Mouse (Mus musculus) intestine, embryonic 16.5 days (tissue): ENCODE data around the gene Klhl9. TPM values are rescaled to one million over a fixed set of nuclear protein-coding genes. Genes with fewer than 3 reads are reported as not detected.
"Not testable (repeated sequence)": the region's sequence is repeated elsewhere in the genome, so short reads cannot be mapped to it uniquely, and the experiment has no call there.

ENCODE experiments used
- ATAC-seq: fragments of 200-750 bp; cut with Nextera tagmentation; 2 replicates; pipeline ENCODE4 v1.8.0; 2017; ENCODE audit warnings: moderate TSS enrichment, moderate library complexity
- H3K27ac ChIP-seq: fragments of 300-500 bp; sonication (generic); 2 replicates; pipeline ENCODE4 v1.5.1; 2014; ENCODE audit warnings: mild to moderate bottlenecking, low read length
- H3K27me3 ChIP-seq: fragments of 300-500 bp; sonication (generic); replicated peaks from 2 replicates; pipeline ENCODE4 v1.6.1; 2014; ENCODE audit warnings: low read length, control low read depth, mixed read lengths; ENCODE audit not compliant: control insufficient read depth, insufficient read depth
- H3K36me3 ChIP-seq: fragments of 300-500 bp; sonication (generic); 2 replicates; pipeline ENCODE4 v1.6.1; 2014; ENCODE audit warnings: low read length, control low read depth; ENCODE audit not compliant: control insufficient read depth, insufficient read depth
- H3K4me1 ChIP-seq: fragments of 300-500 bp; sonication (generic); 2 replicates; pipeline ENCODE4 v1.6.1; 2014; ENCODE audit warnings: low read length, control low read depth, mixed read lengths; ENCODE audit not compliant: control insufficient read depth, insufficient read depth
- H3K4me2 ChIP-seq: fragments of 300-500 bp; sonication (generic); 2 replicates; pipeline ENCODE4 v1.6.1; 2014; ENCODE audit warnings: low read depth, low read length, control low read depth
- H3K4me3 ChIP-seq: fragments of 300-500 bp; sonication (generic); 2 replicates; pipeline ENCODE4 v1.5.1; 2014; ENCODE audit warnings: mild to moderate bottlenecking, low read length
- H3K9ac ChIP-seq: fragments of 300-500 bp; sonication (generic); 2 replicates; pipeline ENCODE4 v1.6.1; 2014; ENCODE audit warnings: low read depth, low read length
- H3K9me3 ChIP-seq: fragments of 300-500 bp; sonication (generic); 2 replicates; pipeline ENCODE4 v1.6.1; 2016; ENCODE audit warnings: low read length, control low read depth; ENCODE audit not compliant: control insufficient read depth
- WGBS: fragments of 180-500 bp; shearing (Covaris S2); extraction: QIAGEN DNeasy Blood & Tissue Kit; methylation state at CpG from one replicate; pipeline ENCODE4 v1.1.7; 2014; 5-methylcytosine and 5-hydroxymethylcytosine counted together
- polyA plus RNA-seq: library from polyadenylated mRNA; unstranded; fragments of >200 nt; fragmentation: Nextera tagmentation; extraction: Ambion mirVana; gene quantifications from 2 replicates; pipeline ENCODE4 v1.2.1, GENCODE M21; 2015

Klhl9 gene
- 63.4 and 69.9 TPM in 2 replicates for polyA plus RNA-seq

- no peaks in the 10 kb centered on the region for H3K27me3 ChIP-seq
- peak; percentile 97 for ATAC-seq
- peak within 1 kb of the TSS; percentile 99 for H3K27ac ChIP-seq
- peaks cover 13% of the 10 kb centered on the region for H3K4me1 ChIP-seq
- H3K36me3 ChIP-seq, result peaks cover 4% of the 10 kb centered on the region; the same call in 1 of the 2 replicates
- under 1% methylated on average over 80 of the region's 82 CpGs for WGBS
- no peaks in the 10 kb centered on the region for H3K9me3 ChIP-seq
- H3K9ac ChIP-seq, result peak within 1 kb of the TSS; percentile 100
- H3K4me2 ChIP-seq, result peak within 1 kb of the TSS; percentile 60
- peak within 1 kb of the TSS; percentile 92 for H3K4me3 ChIP-seq
Measured at GRCm38 (mm10) chr4:88721791-88722721, at the start of gene Klhl9, which contains the start of gene Gm26566. Klhl9 (minus strand) TSS chr4:88722465. Gm26566 (plus strand) TSS chr4:88721805.

- not testable (repeated sequence) for ATAC-seq, H3K36me3 ChIP-seq, H3K4me1 ChIP-seq, H3K9me3 ChIP-seq, H3K27me3 ChIP-seq
- WGBS, result 3% methylated on average over 22 of the region's 42 CpGs
- peak overlapping the region; percentile 61; the same call in 1 of the 2 replicates for H3K27ac ChIP-seq
- peak overlapping the region; percentile 54; the same call in 1 of the 2 replicates for H3K9ac ChIP-seq
- H3K4me3 ChIP-seq, result peak overlapping the region; percentile 39
- H3K4me2 ChIP-seq, result peak overlapping the region; percentile 47
Measured at GRCm38 (mm10) chr4:88763384-88764018, 41.2 kb upstream of the Klhl9 start.

- not testable (repeated sequence) for H3K27me3 ChIP-seq, H3K9me3 ChIP-seq, H3K36me3 ChIP-seq, H3K4me3 ChIP-seq, H3K9ac ChIP-seq, H3K27ac ChIP-seq, H3K4me1 ChIP-seq, H3K4me2 ChIP-seq, ATAC-seq
- 65% methylated on average over 8 of the region's 9 CpGs for WGBS
Measured at GRCm38 (mm10) chr4:88762341-88762740, 40.1 kb upstream of the Klhl9 start.

- WGBS, result 57% methylated on average over 6 of the region's 8 CpGs
- H3K4me3 ChIP-seq, ATAC-seq, H3K4me1 ChIP-seq, H3K9me3 ChIP-seq, H3K27me3 ChIP-seq, H3K27ac ChIP-seq, H3K9ac ChIP-seq, H3K4me2 ChIP-seq, H3K36me3 ChIP-seq: not testable (repeated sequence)
Measured at GRCm38 (mm10) chr4:88761776-88762175, 39.5 kb upstream of the Klhl9 start.

- Histone ChIP-seq H3K4me2 (peak overlapping the region; percentile 39), H3K27ac (peak overlapping the region; percentile 51), H3K9ac (peak overlapping the region; percentile 24; the same call in 1 of the 2 replicates), H3K4me3 (peak overlapping the region; percentile 37)
- not testable (repeated sequence) for H3K9me3 ChIP-seq, H3K27me3 ChIP-seq, H3K36me3 ChIP-seq, ATAC-seq, H3K4me1 ChIP-seq
- WGBS, result 0% methylated on average over 21 of the region's 28 CpGs
Measured at GRCm38 (mm10) chr4:88760431-88760830, 38.2 kb upstream of the Klhl9 start.

GRCm38 (mm10) chr4:88759610-88760268, 37.5 kb upstream of the Klhl9 start, which contains the start of gene Gm13283:
Gm13283 (plus strand) TSS chr4:88760119.
- H3K36me3 ChIP-seq, ATAC-seq, H3K9me3 ChIP-seq, H3K4me1 ChIP-seq, H3K27me3 ChIP-seq: not testable (repeated sequence)
- Histone ChIP-seq H3K9ac (peak within 1 kb of the TSS; percentile 24; the same call in 1 of the 2 replicates), H3K4me3 (peak within 1 kb of the TSS; percentile 37), H3K4me2 (peak within 1 kb of the TSS; percentile 39), H3K27ac (peak within 1 kb of the TSS; percentile 51)
- WGBS, result 25% methylated on average over 10 of the region's 14 CpGs

GRCm38 (mm10) chr4:88758751-88759150, 36.5 kb upstream of the Klhl9 start:
- H3K27ac ChIP-seq, H3K4me1 ChIP-seq, ATAC-seq, H3K36me3 ChIP-seq, H3K9ac ChIP-seq, H3K27me3 ChIP-seq, H3K4me2 ChIP-seq, H3K4me3 ChIP-seq, H3K9me3 ChIP-seq: not testable (repeated sequence)
- 79% methylated on average over 9 of the region's 9 CpGs for WGBS

GRCm38 (mm10) chr4:88757628-88758031, 35.4 kb upstream of the Klhl9 start:
- under 1% methylated on average over 19 of the region's 21 CpGs for WGBS
- peak; percentile 100 for ATAC-seq
- H3K4me2 ChIP-seq, result peak overlapping the region; percentile 59
- H3K9ac ChIP-seq, result peak overlapping the region; percentile 72
- H3K27me3 ChIP-seq, H3K9me3 ChIP-seq, H3K36me3 ChIP-seq, H3K4me1 ChIP-seq: not testable (repeated sequence)
- peak overlapping the region; percentile 49 for H3K4me3 ChIP-seq
- H3K27ac ChIP-seq, result peak overlapping the region; percentile 94
